Mouse (Mus musculus) lung, embryonic 15.5 days (tissue): ENCODE measurements around the gene Chuk. TPM values are rescaled to one million over a fixed set of nuclear protein-coding genes. Genes with fewer than 3 reads are reported as not detected.

Experiments used
- ATAC-seq: fragments of 200-750 bp; cut with Nextera tagmentation; 2 replicates; pipeline ENCODE4 v1.8.0; 2017; ENCODE audit warnings: moderate number of reproducible peaks, borderline replicate concordance; ENCODE audit not compliant: low FRiP score, low TSS enrichment; ENCODE audit errors: extremely low read depth
- H3K27ac ChIP-seq: fragments of 300-500 bp; sonication (generic); 2 replicates; pipeline ENCODE4 v1.5.1; 2015; ENCODE audit warnings: moderate library complexity, mild to moderate bottlenecking, inconsistent platforms
- H3K27me3 ChIP-seq: fragments of 300-500 bp; sonication (generic); 2 replicates; pipeline ENCODE4 v1.6.1; 2015; ENCODE audit warnings: inconsistent platforms
- H3K36me3 ChIP-seq: fragments of 300-500 bp; sonication (generic); 2 replicates; pipeline ENCODE4 v1.6.1; 2015; ENCODE audit warnings: inconsistent platforms
- H3K4me1 ChIP-seq: fragments of 300-500 bp; sonication (generic); 2 replicates; pipeline ENCODE4 v1.6.1; 2015; ENCODE audit warnings: inconsistent platforms
- H3K4me2 ChIP-seq: fragments of 300-500 bp; sonication (generic); 2 replicates; pipeline ENCODE4 v1.6.1; 2015; ENCODE audit warnings: inconsistent platforms, mild to moderate bottlenecking, moderate library complexity
- H3K4me3 ChIP-seq: fragments of 300-500 bp; sonication (generic); 2 replicates; pipeline ENCODE4 v1.5.1; 2015; ENCODE audit warnings: mild to moderate bottlenecking, inconsistent platforms
- H3K9ac ChIP-seq: fragments of 300-500 bp; sonication (generic); 2 replicates; pipeline ENCODE4 v1.6.1; 2015; ENCODE audit warnings: inconsistent platforms
- H3K9me3 ChIP-seq: fragments of 300-500 bp; sonication (generic); 2 replicates; pipeline ENCODE4 v1.6.1; 2016; ENCODE audit warnings: inconsistent platforms
- WGBS: fragments of 180-500 bp; shearing (Covaris S2); methylation state at CpG from one replicate; pipeline ENCODE4 v1.1.7; 2015; 5-methylcytosine and 5-hydroxymethylcytosine counted together
- polyA plus RNA-seq: library from polyadenylated mRNA; unstranded; fragments of >200 nt; fragmentation: Nextera tagmentation; extraction: Ambion mirVana; gene quantifications from 2 replicates; pipeline ENCODE4 v1.2.1, GENCODE M21; 2015

The Chuk gene
- polyA plus RNA-seq, 1 experiment from 2014 or later = 40.8 TPM

DNA sequence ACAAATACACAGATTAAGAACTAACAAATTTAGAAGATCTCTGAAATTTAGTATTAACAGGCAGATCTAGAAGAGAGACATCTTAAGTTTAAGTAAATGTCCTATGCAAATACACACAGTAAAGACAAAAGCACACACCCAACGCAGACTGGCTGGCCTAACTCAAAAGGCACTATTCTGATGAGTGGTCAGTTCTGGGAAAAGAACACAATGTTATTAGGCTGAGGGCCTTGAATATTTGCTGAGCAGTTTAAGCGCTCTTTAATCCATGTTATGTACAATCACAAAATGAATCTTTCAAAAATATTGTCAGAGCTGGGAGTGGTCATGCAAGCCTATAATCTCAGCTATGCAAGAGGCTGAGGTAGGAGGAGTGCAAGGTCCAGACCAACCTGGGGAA lies 42.5 kb downstream of the Chuk start:
- no peak overlapping the region for H3K4me2 ChIP-seq
- peaks cover 18% of the 10 kb centered on the region for H3K36me3 ChIP-seq
- H3K4me3 ChIP-seq = no peak overlapping the region
- no peak overlapping the region for H3K27ac ChIP-seq
- no peak for ATAC-seq
- no peak overlapping the region for H3K9ac ChIP-seq
- no peaks in the 10 kb centered on the region for H3K27me3 ChIP-seq
- H3K9me3 ChIP-seq = no peaks in the 10 kb centered on the region
- H3K4me1 ChIP-seq = peaks cover 14% of the 10 kb centered on the region
- WGBS = 81% methylated on average over 2 of the region's 2 CpGs

DNA sequence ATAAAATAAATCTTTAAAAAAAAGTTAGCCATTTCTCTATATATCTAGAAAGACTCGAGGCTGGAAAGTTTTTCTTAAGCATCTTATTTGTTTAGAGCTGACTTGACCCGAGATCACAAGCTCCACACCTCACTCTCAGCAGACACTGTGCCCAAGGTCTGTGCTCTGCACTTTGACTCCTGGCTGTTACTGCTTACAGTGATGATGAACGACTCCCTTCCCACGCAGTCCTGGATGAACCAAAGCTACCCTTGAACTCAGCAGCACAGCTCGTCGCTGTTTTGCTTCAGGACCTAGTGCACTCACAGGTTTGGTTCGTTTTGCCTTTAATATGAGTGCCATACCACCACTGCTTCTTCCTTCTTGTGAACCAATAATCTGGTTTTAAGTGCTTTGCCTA lies 43.5 kb downstream of the Chuk start:
- WGBS = 70% methylated on average over 7 of the region's 7 CpGs
- Histone ChIP-seq H3K27me3 (no peaks in the 10 kb centered on the region), H3K4me1 (peaks cover 11% of the 10 kb centered on the region), H3K9me3 (no peaks in the 10 kb centered on the region), H3K9ac (no peak overlapping the region), H3K27ac (no peak overlapping the region), H3K36me3 (peaks cover 25% of the 10 kb centered on the region), H3K4me3 (no peak overlapping the region), H3K4me2 (no peak overlapping the region)
- ATAC-seq = no peak

DNA sequence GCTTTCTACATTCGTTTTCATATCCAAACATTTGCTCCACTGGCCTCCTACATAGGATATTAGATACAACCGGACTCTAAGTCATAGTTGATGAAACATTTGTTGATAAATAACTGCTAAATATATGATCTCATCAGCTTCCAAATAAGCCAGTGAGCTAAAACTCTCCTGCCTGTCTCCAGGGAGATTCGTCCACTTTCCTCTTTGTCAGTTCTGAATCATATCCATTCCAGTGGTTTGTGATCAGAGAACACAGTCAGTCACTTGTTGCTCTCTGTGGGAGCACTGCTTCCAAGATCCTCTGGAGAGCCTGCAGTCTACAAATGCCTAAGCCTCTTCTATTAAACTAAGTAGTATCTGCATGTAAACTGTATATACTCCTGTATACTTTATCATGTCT lies 47.1 kb downstream of the Chuk start:
- Histone ChIP-seq H3K27me3 (no peaks in the 10 kb centered on the region), H3K9ac (no peak overlapping the region), H3K27ac (no peak overlapping the region), H3K4me3 (no peak overlapping the region), H3K9me3 (no peaks in the 10 kb centered on the region), H3K36me3 (peaks cover 41% of the 10 kb centered on the region), H3K4me2 (no peak overlapping the region), H3K4me1 (no peaks in the 10 kb centered on the region)
- ATAC-seq = no peak
- 86% methylated on average over 3 of the region's 3 CpGs for WGBS

DNA sequence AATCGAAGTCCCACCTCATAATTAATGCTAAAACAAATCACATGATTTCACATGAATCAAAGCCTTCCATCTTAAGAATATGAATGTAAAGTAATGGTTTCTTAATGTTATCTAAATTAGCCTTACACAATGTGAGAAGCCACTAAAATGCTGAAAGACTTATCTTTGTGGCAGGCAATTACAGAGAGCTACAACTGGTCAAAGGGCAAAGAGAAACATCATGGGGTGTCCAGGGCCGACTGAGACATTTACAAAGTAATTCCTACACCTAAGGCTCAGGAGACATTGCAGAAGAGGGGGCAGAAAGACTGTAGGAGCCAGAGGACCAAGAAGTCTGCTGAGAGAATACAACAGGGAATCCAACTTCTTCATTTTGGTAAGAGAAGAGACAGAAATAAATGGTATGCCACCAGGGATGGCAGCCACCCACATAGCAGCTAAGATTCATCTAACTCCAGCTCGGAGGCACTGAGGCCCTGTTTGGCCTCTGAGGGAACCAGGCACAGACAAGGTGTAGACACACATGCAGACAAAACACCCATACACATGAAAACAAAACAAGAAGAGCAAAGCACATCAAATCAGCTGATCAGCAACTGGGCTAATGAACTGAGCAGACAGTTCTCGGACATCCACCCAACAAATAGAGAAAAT lies 52.0 kb downstream of the Chuk start:
- Histone ChIP-seq H3K9me3 (no peaks in the 10 kb centered on the region), H3K27me3 (no peaks in the 10 kb centered on the region), H3K9ac (no peak overlapping the region), H3K27ac (no peak overlapping the region), H3K4me3 (no peak overlapping the region), H3K36me3 (peaks cover 28% of the 10 kb centered on the region), H3K4me2 (no peak overlapping the region), H3K4me1 (no peaks in the 10 kb centered on the region)
- no peak for ATAC-seq
- whole genome bisulfite sequencing = 78% methylated on average over 4 of the region's 4 CpGs

DNA sequence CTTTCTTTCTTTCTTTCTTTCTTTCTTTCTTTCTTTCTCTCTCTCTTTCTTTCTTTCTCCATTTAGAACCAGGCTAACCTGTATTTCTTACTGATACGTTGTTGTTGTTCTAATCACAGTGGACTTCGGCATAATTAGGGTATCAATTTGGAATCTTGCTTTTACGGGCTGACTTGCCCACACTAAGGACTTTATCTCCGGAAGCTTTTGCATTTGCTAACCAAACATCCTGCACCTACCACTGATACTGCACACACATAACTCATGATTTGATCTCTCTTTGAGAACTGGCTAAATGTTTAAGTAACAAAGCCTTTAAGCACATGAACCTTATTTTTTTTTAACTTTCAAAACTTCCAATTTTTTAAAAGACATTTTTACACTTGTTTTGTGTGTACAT lies 56.9 kb downstream of the Chuk start:
- H3K27me3 ChIP-seq = no peaks in the 10 kb centered on the region
- no peak overlapping the region for H3K4me3 ChIP-seq
- no peak overlapping the region for H3K9ac ChIP-seq
- no peaks in the 10 kb centered on the region for H3K9me3 ChIP-seq
- peaks cover 17% of the 10 kb centered on the region for H3K36me3 ChIP-seq
- H3K4me1 ChIP-seq = no peaks in the 10 kb centered on the region
- ATAC-seq = no peak
- H3K27ac ChIP-seq = no peak overlapping the region
- no peak overlapping the region for H3K4me2 ChIP-seq
- 54% methylated on average over 4 of the region's 4 CpGs for WGBS

DNA sequence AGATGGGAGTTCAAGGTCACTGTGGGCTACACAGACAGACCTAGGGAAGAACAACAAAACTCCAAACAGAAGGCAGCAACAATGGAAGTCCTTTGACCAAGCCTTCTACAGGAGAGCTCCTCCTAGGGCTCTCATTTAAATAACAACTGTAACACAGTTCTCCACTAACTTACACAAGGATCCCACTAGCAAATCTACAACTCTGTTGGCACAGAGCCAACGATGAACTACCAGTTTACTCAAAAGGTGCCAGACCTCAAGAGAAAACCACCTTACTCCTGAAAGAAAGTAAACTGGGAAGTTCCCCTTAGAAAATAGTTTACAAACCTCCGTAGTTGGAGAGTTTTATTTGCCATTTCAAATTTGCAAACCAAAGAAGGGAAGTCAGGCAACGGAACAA lies 58.0 kb downstream of the Chuk start:
- no peak overlapping the region for H3K4me2 ChIP-seq
- H3K9me3 ChIP-seq = no peaks in the 10 kb centered on the region
- 53% methylated on average over 3 of the region's 3 CpGs for WGBS
- peaks cover 18% of the 10 kb centered on the region for H3K36me3 ChIP-seq
- H3K27me3 ChIP-seq = no peaks in the 10 kb centered on the region
- H3K27ac ChIP-seq = no peak overlapping the region
- no peak for ATAC-seq
- no peaks in the 10 kb centered on the region for H3K4me1 ChIP-seq
- H3K9ac ChIP-seq = no peak overlapping the region
- H3K4me3 ChIP-seq = no peak overlapping the region

DNA sequence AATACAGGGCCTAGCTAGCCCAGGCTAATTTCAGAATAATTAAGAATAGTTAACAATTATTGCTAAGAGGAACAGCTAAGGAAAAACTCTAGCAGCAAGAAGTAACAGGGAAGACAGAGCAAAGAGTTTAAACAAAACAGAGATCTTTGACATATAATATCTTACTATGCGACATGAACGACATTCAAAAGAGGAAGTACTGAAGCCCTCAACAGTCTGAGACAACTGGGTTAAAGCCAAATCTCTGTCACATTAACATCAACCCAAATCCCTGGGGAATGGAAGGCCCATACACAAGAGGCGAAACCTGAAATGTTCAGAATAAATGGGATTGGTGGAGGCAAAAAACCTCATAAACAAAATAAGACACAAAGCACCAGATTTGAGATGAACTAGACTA lies 61.4 kb downstream of the Chuk start:
- H3K4me1 ChIP-seq = no peaks in the 10 kb centered on the region
- H3K9me3 ChIP-seq = no peaks in the 10 kb centered on the region
- no peak overlapping the region for H3K4me2 ChIP-seq
- no peak overlapping the region for H3K4me3 ChIP-seq
- WGBS = 58% methylated on average over 3 of the region's 3 CpGs
- no peaks in the 10 kb centered on the region for H3K27me3 ChIP-seq
- H3K27ac ChIP-seq = no peak overlapping the region
- H3K9ac ChIP-seq = no peak overlapping the region
- no peak for ATAC-seq
- peaks cover 19% of the 10 kb centered on the region for H3K36me3 ChIP-seq

- no peaks in the 10 kb centered on the region for H3K27me3 ChIP-seq
- no peak overlapping the region for H3K4me3 ChIP-seq
- H3K9me3 ChIP-seq = no peaks in the 10 kb centered on the region
- ATAC-seq = no peak
- no peaks in the 10 kb centered on the region for H3K4me1 ChIP-seq
- no peak overlapping the region for H3K4me2 ChIP-seq
- 77% methylated on average over 5 of the region's 5 CpGs for WGBS
- peaks cover 33% of the 10 kb centered on the region for H3K36me3 ChIP-seq
- H3K27ac ChIP-seq = no peak overlapping the region
- H3K9ac ChIP-seq = no peak overlapping the region
These were observed 65.2 kb downstream of the Chuk start for GRCm38 (mm10) chr19:44042121-44042520.

DNA sequence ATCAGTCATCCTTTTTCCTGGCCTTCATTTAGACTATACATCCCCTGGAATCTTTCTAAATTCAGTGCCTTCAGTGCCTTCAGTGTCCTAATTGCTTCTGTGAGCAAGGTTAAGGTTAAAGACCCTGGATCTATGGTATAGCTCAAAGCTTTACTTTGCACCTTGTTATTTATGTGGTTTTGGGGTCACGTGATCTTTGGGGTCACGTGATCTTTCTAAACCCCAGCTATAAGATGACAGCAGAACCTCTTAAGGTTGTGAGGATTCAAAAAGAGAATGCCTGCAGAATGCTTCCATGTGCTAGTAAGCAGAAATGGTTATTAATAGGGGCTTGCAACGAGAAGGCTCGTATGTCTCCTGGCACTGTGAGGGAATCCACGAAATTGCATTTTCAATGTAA lies 73.9 kb downstream of the Chuk start:
- Histone ChIP-seq H3K9me3 (no peaks in the 10 kb centered on the region), H3K36me3 (peaks cover 16% of the 10 kb centered on the region), H3K27ac (no peak overlapping the region), H3K4me1 (peaks cover 5% of the 10 kb centered on the region; the same call in 1 of the 2 replicates), H3K27me3 (no peaks in the 10 kb centered on the region), H3K4me2 (no peak overlapping the region), H3K4me3 (no peak overlapping the region), H3K9ac (no peak overlapping the region)
- WGBS = 94% methylated on average over 5 of the region's 5 CpGs
- ATAC-seq = no peak

DNA sequence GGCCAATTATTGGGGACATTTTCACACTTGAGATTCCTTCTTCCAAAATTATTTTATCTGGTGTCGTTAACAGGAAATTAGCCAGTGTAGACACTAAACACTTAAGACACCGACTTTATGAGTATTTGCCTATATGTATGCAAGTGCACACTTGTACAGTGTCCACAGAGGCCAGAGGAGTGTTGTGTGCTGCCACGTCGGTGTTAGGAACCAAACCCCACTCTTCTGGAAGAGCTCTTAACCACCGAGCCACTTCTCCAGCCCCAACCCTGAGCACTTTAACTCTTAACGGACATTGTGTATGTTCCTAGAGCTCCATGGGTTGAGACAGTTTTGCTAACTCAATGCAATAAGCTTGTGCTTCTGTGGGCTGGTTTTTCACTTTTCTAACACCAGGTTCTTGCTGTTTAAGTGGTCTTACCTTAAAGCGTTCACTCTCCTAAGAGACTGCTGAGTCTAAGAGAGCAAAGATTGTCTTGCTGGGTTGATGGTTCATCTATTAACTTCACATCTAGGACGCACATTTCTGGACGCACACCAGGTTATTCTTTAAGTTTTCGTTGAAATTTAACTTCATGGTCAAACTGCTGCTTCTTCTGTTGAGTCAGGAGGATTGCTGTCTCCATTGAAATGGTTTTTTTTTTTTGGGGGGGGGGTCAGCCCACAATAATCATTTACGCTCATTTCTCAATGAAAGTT lies 75.1 kb downstream of the Chuk start:
- peaks cover 5% of the 10 kb centered on the region; the same call in 1 of the 2 replicates for H3K4me1 ChIP-seq
- H3K36me3 ChIP-seq = peaks cover 10% of the 10 kb centered on the region; the same call in 1 of the 2 replicates
- ATAC-seq = no peak
- 72% methylated on average over 11 of the region's 11 CpGs for WGBS
- no peak overlapping the region for H3K4me2 ChIP-seq
- H3K27me3 ChIP-seq = no peaks in the 10 kb centered on the region
- no peak overlapping the region for H3K4me3 ChIP-seq
- H3K9ac ChIP-seq = no peak overlapping the region
- no peaks in the 10 kb centered on the region for H3K9me3 ChIP-seq
- H3K27ac ChIP-seq = no peak overlapping the region

GRCm38 (mm10) chr19:44030024-44030423 lies 77.3 kb downstream of the Chuk start:
- Histone ChIP-seq H3K9ac (no peak overlapping the region), H3K27ac (no peak overlapping the region), H3K4me2 (no peak overlapping the region), H3K4me1 (peaks cover 5% of the 10 kb centered on the region; the same call in 1 of the 2 replicates), H3K9me3 (no peaks in the 10 kb centered on the region), H3K36me3 (no peaks in the 10 kb centered on the region), H3K4me3 (no peak overlapping the region), H3K27me3 (no peaks in the 10 kb centered on the region)
- WGBS = 75% methylated on average over 5 of the region's 5 CpGs
- ATAC-seq = no peak

- Histone ChIP-seq H3K4me2 (no peak within 1 kb of the TSS), H3K4me3 (no peak within 1 kb of the TSS), H3K27ac (no peak within 1 kb of the TSS), H3K36me3 (no peaks in the 10 kb centered on the region), H3K4me1 (peaks cover 5% of the 10 kb centered on the region; the same call in 1 of the 2 replicates), H3K9me3 (no peaks in the 10 kb centered on the region), H3K27me3 (no peaks in the 10 kb centered on the region), H3K9ac (no peak within 1 kb of the TSS)
- 71% methylated on average over 6 of the region's 8 CpGs for WGBS
- no peak for ATAC-seq
These were observed 78.3 kb downstream of the Chuk start, which contains the start of gene Cyp2c23 for GRCm38 (mm10) chr19:44028972-44029371. Gene Cyp2c23 (minus strand): TSS chr19:44029208.
